Mouse (Mus musculus): ENCODE results near the gene Olfr1013. TPM values are rescaled to one million over a fixed set of nuclear protein-coding genes. Genes with fewer than 3 reads are reported as not detected.

The Olfr1013 gene
- polyA plus RNA-seq, 1 experiment from 2014 or later, result not detected

Other genes with a start within 250 kb of the Olfr1013 start
- gene 4833423E24Rik, start 248.1 kb upstream of the Olfr1013 start, polyA plus RNA-seq (2015; fragmentation: Nextera tagmentation; extraction: Ambion mirVana), result 0.09 and 0.28 TPM in 2 replicates
- gene Olfr996, start 187.9 kb upstream of the Olfr1013 start, polyA plus RNA-seq (2015; fragmentation: Nextera tagmentation; extraction: Ambion mirVana), result not detected in 2 replicates
- gene Olfr998, start 178.2 kb upstream of the Olfr1013 start, polyA plus RNA-seq (2015; fragmentation: Nextera tagmentation; extraction: Ambion mirVana), result not detected in 2 replicates
- not detected in 2 replicates for gene Olfr1000, start 155.2 kb upstream of the Olfr1013 start, polyA plus RNA-seq (2015; fragmentation: Nextera tagmentation; extraction: Ambion mirVana)
- not detected in 2 replicates for gene Olfr1002, start 116.4 kb upstream of the Olfr1013 start, polyA plus RNA-seq (2015; fragmentation: Nextera tagmentation; extraction: Ambion mirVana)
- not detected in 2 replicates for gene Olfr154, start 102.6 kb upstream of the Olfr1013 start, polyA plus RNA-seq (2015; fragmentation: Nextera tagmentation; extraction: Ambion mirVana)
- not detected in 2 replicates for gene Olfr1006, start 88.3 kb upstream of the Olfr1013 start, polyA plus RNA-seq (2015; fragmentation: Nextera tagmentation; extraction: Ambion mirVana)
- gene Olfr1008, start 77.7 kb upstream of the Olfr1013 start, polyA plus RNA-seq (2015; fragmentation: Nextera tagmentation; extraction: Ambion mirVana), result not detected in 2 replicates
- gene Olfr1009, start 51.7 kb upstream of the Olfr1013 start, polyA plus RNA-seq (2015; fragmentation: Nextera tagmentation; extraction: Ambion mirVana), result not detected in 2 replicates
- gene Olfr1012, start 4.3 kb upstream of the Olfr1013 start, polyA plus RNA-seq (2015; fragmentation: Nextera tagmentation; extraction: Ambion mirVana), result not detected in 2 replicates
- gene Olfr1014, start 5.6 kb downstream of the Olfr1013 start, polyA plus RNA-seq (2015; fragmentation: Nextera tagmentation; extraction: Ambion mirVana), result not detected in 2 replicates
- not detected in 2 replicates for gene Olfr1015, start 14.9 kb downstream of the Olfr1013 start, polyA plus RNA-seq (2015; fragmentation: Nextera tagmentation; extraction: Ambion mirVana)
- not detected in 2 replicates for gene Olfr1016, start 35.4 kb downstream of the Olfr1013 start, polyA plus RNA-seq (2015; fragmentation: Nextera tagmentation; extraction: Ambion mirVana)
- gene Olfr1018, start 51.4 kb downstream of the Olfr1013 start, polyA plus RNA-seq (2015; fragmentation: Nextera tagmentation; extraction: Ambion mirVana), result not detected in 2 replicates
- gene Olfr1019, start 78.4 kb downstream of the Olfr1013 start, polyA plus RNA-seq (2015; fragmentation: Nextera tagmentation; extraction: Ambion mirVana), result not detected in 2 replicates
- not detected in 2 replicates for gene Olfr1020, start 79.9 kb downstream of the Olfr1013 start, polyA plus RNA-seq (2015; fragmentation: Nextera tagmentation; extraction: Ambion mirVana)
- gene Olfr1022, start 101.5 kb downstream of the Olfr1013 start, polyA plus RNA-seq (2015; fragmentation: Nextera tagmentation; extraction: Ambion mirVana), result not detected in 2 replicates
- not detected in 2 replicates for gene Olfr1023, start 118.5 kb downstream of the Olfr1013 start, polyA plus RNA-seq (2015; fragmentation: Nextera tagmentation; extraction: Ambion mirVana)
- gene Olfr1024, start 138.0 kb downstream of the Olfr1013 start, polyA plus RNA-seq (2015; fragmentation: Nextera tagmentation; extraction: Ambion mirVana), result not detected in 2 replicates
- gene Olfr1025-ps1, start 148.1 kb downstream of the Olfr1013 start, polyA plus RNA-seq (2015; fragmentation: Nextera tagmentation; extraction: Ambion mirVana), result not detected in 2 replicates
- gene Olfr1026, start 154.5 kb downstream of the Olfr1013 start, polyA plus RNA-seq (2015; fragmentation: Nextera tagmentation; extraction: Ambion mirVana), result not detected in 2 replicates
- gene Olfr1028, start 183.3 kb downstream of the Olfr1013 start, polyA plus RNA-seq (2015; fragmentation: Nextera tagmentation; extraction: Ambion mirVana), result not detected in 2 replicates
- not detected in 2 replicates for gene Olfr1029, start 206.8 kb downstream of the Olfr1013 start, polyA plus RNA-seq (2015; fragmentation: Nextera tagmentation; extraction: Ambion mirVana)
- gene Olfr1030, start 212.2 kb downstream of the Olfr1013 start, polyA plus RNA-seq (2015; fragmentation: Nextera tagmentation; extraction: Ambion mirVana), result not detected in 2 replicates
- not detected in 2 replicates for gene Olfr1031, start 223.2 kb downstream of the Olfr1013 start, polyA plus RNA-seq (2015; fragmentation: Nextera tagmentation; extraction: Ambion mirVana)
- not detected in 2 replicates for gene Olfr1032, start 238.4 kb downstream of the Olfr1013 start, polyA plus RNA-seq (2015; fragmentation: Nextera tagmentation; extraction: Ambion mirVana)

Data from hindbrain, embryonic 16.5 days (tissue).